Mouse (Mus musculus) embryonic facial prominence, embryonic 15.5 days (tissue): ENCODE data around the gene Crip3. TPM values are rescaled to one million over a fixed set of nuclear protein-coding genes. Genes with fewer than 3 reads are reported as not detected.
A peak's percentile ranks its signal among the peaks of the same experiment; 100 is the strongest.

Source experiments
- ATAC-seq: fragments of 200-750 bp; cut with Nextera tagmentation; 2 replicates; pipeline ENCODE4 v1.8.0; 2017; ENCODE audit warnings: low read depth, moderate TSS enrichment; ENCODE audit not compliant: insufficient number of reproducible peaks, low FRiP score, low TSS enrichment
- H3K27ac ChIP-seq: fragments of 300-500 bp; sonication (generic); replicated peaks from 2 replicates; pipeline ENCODE4 v1.5.1; 2015; ENCODE audit warnings: mild to moderate bottlenecking, inconsistent platforms
- H3K27me3 ChIP-seq: fragments of 300-500 bp; sonication (generic); 2 replicates; pipeline ENCODE4 v1.6.1; 2015; ENCODE audit warnings: inconsistent platforms
- H3K36me3 ChIP-seq: fragments of 300-500 bp; sonication (generic); 2 replicates; pipeline ENCODE4 v1.6.1; 2015; ENCODE audit warnings: mild to moderate bottlenecking, inconsistent platforms
- H3K4me1 ChIP-seq: fragments of 300-500 bp; sonication (generic); 2 replicates; pipeline ENCODE4 v1.6.1; 2015; ENCODE audit warnings: inconsistent platforms
- H3K4me2 ChIP-seq: fragments of 300-500 bp; sonication (generic); replicated peaks from 2 replicates; pipeline ENCODE4 v1.6.1; 2015; ENCODE audit warnings: mild to moderate bottlenecking, inconsistent platforms
- H3K4me3 ChIP-seq: fragments of 300-500 bp; sonication (generic); replicated peaks from 2 replicates; pipeline ENCODE4 v1.5.1; 2015; ENCODE audit warnings: mild to moderate bottlenecking, inconsistent platforms
- H3K9ac ChIP-seq: fragments of 300-500 bp; sonication (generic); 2 replicates; pipeline ENCODE4 v1.6.1; 2015; ENCODE audit warnings: inconsistent platforms
- H3K9me3 ChIP-seq: fragments of 300-500 bp; sonication (generic); replicated peaks from 2 replicates; pipeline ENCODE4 v1.6.1; 2016; ENCODE audit warnings: inconsistent platforms
- WGBS: fragments of 180-500 bp; shearing (Covaris S2); methylation state at CpG from one replicate; pipeline ENCODE4 v1.1.7; 2015; 5-methylcytosine and 5-hydroxymethylcytosine counted together
- polyA plus RNA-seq: library from polyadenylated mRNA; unstranded; fragments of >200 nt; fragmentation: Nextera tagmentation; extraction: Ambion mirVana; gene quantifications from 2 replicates; pipeline ENCODE4 v1.2.1, GENCODE M21; 2015

Crip3 gene
- polyA plus RNA-seq, 1 experiment from 2014 or later, result 3.5 TPM

- Histone ChIP-seq H3K4me3 (no peak overlapping the region), H3K27me3 (peaks cover 11% of the 10 kb centered on the region), H3K27ac (no peak overlapping the region), H3K4me2 (no peak overlapping the region), H3K36me3 (no peaks in the 10 kb centered on the region), H3K9me3 (no peaks in the 10 kb centered on the region), H3K9ac (no peak overlapping the region), H3K4me1 (peaks cover 11% of the 10 kb centered on the region)
- 21% methylated on average over 23 of the region's 23 CpGs for WGBS
- ATAC-seq, result no peak
Observed at GRCm38 (mm10) chr17:46436672-46437366, 8.1 kb downstream of the Crip3 start.

GRCm38 (mm10) chr17:46438298-46438873, 9.7 kb downstream of the Crip3 start, which contains the start of gene Slc22a7:
TSS of gene Slc22a7 (minus strand) at chr17:46438457.
- 88% methylated on average over 4 of the region's 4 CpGs for WGBS
- Histone ChIP-seq H3K4me2 (no peak within 1 kb of the TSS), H3K27ac (no peak within 1 kb of the TSS), H3K27me3 (peaks cover 23% of the 10 kb centered on the region), H3K9me3 (no peaks in the 10 kb centered on the region), H3K4me1 (peaks cover 11% of the 10 kb centered on the region), H3K9ac (no peak within 1 kb of the TSS), H3K4me3 (no peak within 1 kb of the TSS), H3K36me3 (no peaks in the 10 kb centered on the region)
- no peak for ATAC-seq

- WGBS, result 94% methylated on average over 10 of the region's 10 CpGs
- Histone ChIP-seq H3K4me2 (no peak overlapping the region), H3K27ac (no peak overlapping the region), H3K4me3 (no peak overlapping the region), H3K4me1 (peaks cover 7% of the 10 kb centered on the region; the same call in 1 of the 2 replicates), H3K36me3 (no peaks in the 10 kb centered on the region), H3K9me3 (no peaks in the 10 kb centered on the region), H3K9ac (no peak overlapping the region), H3K27me3 (peaks cover 31% of the 10 kb centered on the region)
- no peak for ATAC-seq
Observed at GRCm38 (mm10) chr17:46439176-46439575, 10.4 kb downstream of the Crip3 start.

GRCm38 (mm10) chr17:46444839-46445579, 16.3 kb downstream of the Crip3 start:
- peaks cover 44% of the 10 kb centered on the region for H3K27me3 ChIP-seq
- ATAC-seq, result peak; percentile 46
- no peaks in the 10 kb centered on the region for H3K36me3 ChIP-seq
- peaks cover 8% of the 10 kb centered on the region for H3K4me1 ChIP-seq
- WGBS, result under 1% methylated on average over 44 of the region's 50 CpGs
- H3K9ac ChIP-seq, result peak overlapping the region; percentile 41
- peak overlapping the region; percentile 85 for H3K4me2 ChIP-seq
- H3K9me3 ChIP-seq, result no peaks in the 10 kb centered on the region
- H3K4me3 ChIP-seq, result peak overlapping the region; percentile 44
- no peak overlapping the region for H3K27ac ChIP-seq

- Histone ChIP-seq H3K9me3 (no peaks in the 10 kb centered on the region), H3K4me2 (no peak overlapping the region), H3K27me3 (peaks cover 44% of the 10 kb centered on the region), H3K36me3 (no peaks in the 10 kb centered on the region), H3K9ac (no peak overlapping the region), H3K4me3 (no peak overlapping the region), H3K4me1 (peaks cover 8% of the 10 kb centered on the region), H3K27ac (no peak overlapping the region)
- WGBS, result 93% methylated on average over 16 of the region's 16 CpGs
- ATAC-seq, result no peak
Observed at GRCm38 (mm10) chr17:46446264-46446663, 17.5 kb downstream of the Crip3 start.

- no peak overlapping the region for H3K27ac ChIP-seq
- no peak for ATAC-seq
- H3K4me2 ChIP-seq, result no peak overlapping the region
- H3K9ac ChIP-seq, result no peak overlapping the region
- no peaks in the 10 kb centered on the region for H3K36me3 ChIP-seq
- no peak overlapping the region for H3K4me3 ChIP-seq
- H3K27me3 ChIP-seq, result peaks cover 50% of the 10 kb centered on the region
- no peaks in the 10 kb centered on the region for H3K9me3 ChIP-seq
- peaks cover 30% of the 10 kb centered on the region for H3K4me1 ChIP-seq
- WGBS, result 31% methylated on average over 5 of the region's 5 CpGs
Observed at GRCm38 (mm10) chr17:46452683-46453082, 24.0 kb downstream of the Crip3 start.

GRCm38 (mm10) chr17:46453302-46453948, 24.7 kb downstream of the Crip3 start:
- Histone ChIP-seq H3K9ac (no peak overlapping the region), H3K27me3 (peaks cover 58% of the 10 kb centered on the region), H3K4me1 (peaks cover 30% of the 10 kb centered on the region), H3K4me3 (no peak overlapping the region), H3K36me3 (no peaks in the 10 kb centered on the region), H3K9me3 (no peaks in the 10 kb centered on the region), H3K27ac (no peak overlapping the region), H3K4me2 (no peak overlapping the region)
- 11% methylated on average over 13 of the region's 13 CpGs for WGBS
- ATAC-seq, result no peak

- Histone ChIP-seq H3K9ac (no peak overlapping the region), H3K4me3 (peak overlapping the region; percentile 45)
- 1% methylated on average over 26 of the region's 26 CpGs for WGBS
Observed at GRCm38 (mm10) chr17:46453970-46454411, 25.3 kb downstream of the Crip3 start.

GRCm38 (mm10) chr17:46454539-46454938, 25.8 kb downstream of the Crip3 start:
- ATAC-seq, result no peak

More at GRCm38 (mm10) chr17:46453970-46454411, 25.3 kb downstream of the Crip3 start:
- no peak; the same call in 1 of the 2 replicates for ATAC-seq
- H3K9me3 ChIP-seq, result no peaks in the 10 kb centered on the region
- peaks cover 63% of the 10 kb centered on the region for H3K27me3 ChIP-seq
- H3K27ac ChIP-seq, result no peak overlapping the region
- peaks cover 30% of the 10 kb centered on the region for H3K4me1 ChIP-seq
- H3K36me3 ChIP-seq, result no peaks in the 10 kb centered on the region
- H3K4me2 ChIP-seq, result peak overlapping the region; percentile 90

GRCm38 (mm10) chr17:46455110-46455691, 26.5 kb downstream of the Crip3 start:
- Histone ChIP-seq H3K4me2 (peak overlapping the region; percentile 90), H3K9ac (peak overlapping the region; percentile 39; the same call in 1 of the 2 replicates), H3K27me3 (peaks cover 75% of the 10 kb centered on the region), H3K9me3 (no peaks in the 10 kb centered on the region), H3K4me3 (peak overlapping the region; percentile 45), H3K4me1 (peaks cover 31% of the 10 kb centered on the region), H3K27ac (no peak overlapping the region), H3K36me3 (no peaks in the 10 kb centered on the region)
- ATAC-seq, result 0 out of 2 replicates have a peak, but pooled peaks have one; percentile 36
- under 1% methylated on average over 33 of the region's 33 CpGs for WGBS

More at GRCm38 (mm10) chr17:46454539-46454938, 25.8 kb downstream of the Crip3 start:
- peaks cover 69% of the 10 kb centered on the region for H3K27me3 ChIP-seq
- H3K27ac ChIP-seq, result no peak overlapping the region
- no peak overlapping the region for H3K9ac ChIP-seq
- no peaks in the 10 kb centered on the region for H3K36me3 ChIP-seq
- peak overlapping the region; percentile 90 for H3K4me2 ChIP-seq
- peaks cover 30% of the 10 kb centered on the region for H3K4me1 ChIP-seq
- H3K9me3 ChIP-seq, result no peaks in the 10 kb centered on the region
- peak overlapping the region; percentile 45 for H3K4me3 ChIP-seq
- 2% methylated on average over 9 of the region's 9 CpGs for WGBS
